Mouse (Mus musculus) midbrain, embryonic 11.5 days (tissue): ENCODE results near the gene Zfp142. TPM values are rescaled to one million over a fixed set of nuclear protein-coding genes. Genes with fewer than 3 reads are reported as not detected.
A peak's percentile ranks its signal among the peaks of the same experiment; 100 is the strongest.

Experiments used
- ATAC-seq: fragments of 200-750 bp; cut with Nextera tagmentation; 2 replicates; pipeline ENCODE4 v1.8.0; 2017; ENCODE audit warnings: moderate TSS enrichment, moderate library complexity; ENCODE audit not compliant: low FRiP score
- DNase-seq: peaks from one replicate; pipeline ENCODE4 v3.0.0; 2015; ENCODE audit warnings: low spot score; ENCODE audit errors: missing footprints
- H3K27ac ChIP-seq: fragments of 300-500 bp; sonication (generic); 2 replicates; pipeline ENCODE4 v1.5.1; 2014; ENCODE audit warnings: low read depth, low read length
- H3K27me3 ChIP-seq: fragments of 300-500 bp; sonication (generic); 2 replicates; pipeline ENCODE4 v1.6.1; 2014; ENCODE audit warnings: mild to moderate bottlenecking, low read length, moderate library complexity, mixed read lengths; ENCODE audit not compliant: control insufficient read depth, insufficient read depth
- H3K36me3 ChIP-seq: fragments of 300-500 bp; sonication (generic); 2 replicates; pipeline ENCODE4 v1.6.1; 2014; ENCODE audit warnings: mild to moderate bottlenecking, low read length, moderate library complexity, mixed read lengths; ENCODE audit not compliant: control insufficient read depth, insufficient read depth
- H3K4me1 ChIP-seq: fragments of 300-500 bp; sonication (generic); 2 replicates; pipeline ENCODE4 v1.6.1; 2014; ENCODE audit warnings: low read length; ENCODE audit not compliant: control insufficient read depth, insufficient read depth
- H3K4me2 ChIP-seq: fragments of 300-500 bp; sonication (generic); 2 replicates; pipeline ENCODE4 v1.6.1; 2014; ENCODE audit warnings: mild to moderate bottlenecking, moderate library complexity
- H3K4me3 ChIP-seq: fragments of 300-500 bp; sonication (generic); 2 replicates; pipeline ENCODE4 v1.5.1; 2014; ENCODE audit warnings: low read depth, low read length
- H3K9ac ChIP-seq: fragments of 300-500 bp; sonication (generic); 2 replicates; pipeline ENCODE4 v1.6.1; 2014; ENCODE audit warnings: low read length
- H3K9me3 ChIP-seq: fragments of 300-500 bp; sonication (generic); 2 replicates; pipeline ENCODE4 v1.6.1; 2016; ENCODE audit warnings: low read length; ENCODE audit not compliant: control insufficient read depth
- WGBS: fragments of 180-500 bp; shearing (Covaris S2); extraction: QIAGEN DNeasy Blood & Tissue Kit; methylation state at CpG from one replicate; pipeline ENCODE4 v1.1.7; 2014; 5-methylcytosine and 5-hydroxymethylcytosine counted together
- polyA plus RNA-seq: library from polyadenylated mRNA; unstranded; fragments of >200 nt; fragmentation: Nextera tagmentation; extraction: Ambion mirVana; gene quantifications from 2 replicates; pipeline ENCODE4 v1.2.1, GENCODE M21; 2014

Zfp142 gene
- polyA plus RNA-seq, 1 experiment from 2014 or later: 8.3 TPM

DNA sequence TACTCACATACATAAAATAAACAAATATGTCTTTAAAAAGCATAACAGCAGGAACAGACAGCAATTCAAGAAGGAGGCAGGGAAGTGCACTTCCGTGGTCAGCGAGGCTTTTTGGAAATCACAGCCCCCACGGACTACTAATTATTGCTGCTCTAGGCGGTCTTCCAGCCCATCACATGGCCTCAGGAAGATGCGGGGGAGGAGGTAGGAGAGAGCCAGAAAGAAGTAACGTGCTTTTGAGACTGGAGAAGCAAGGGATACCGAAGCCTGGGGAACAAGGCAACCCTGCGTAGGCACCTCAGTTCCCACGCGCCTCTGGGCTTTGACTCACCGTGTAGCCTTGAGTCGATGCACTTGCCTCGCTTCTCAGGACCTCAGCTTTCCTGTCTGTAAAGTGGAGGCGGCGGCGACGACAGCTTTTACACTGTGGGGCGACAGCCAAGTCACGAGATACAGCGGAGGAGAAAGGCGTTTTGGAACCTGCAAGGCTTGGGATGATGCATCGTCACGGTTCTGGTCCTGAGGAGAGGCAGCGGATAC lies 743 bp downstream of the Zfp142 start:
- Histone ChIP-seq H3K4me3 (peak overlapping the region; percentile 82), H3K4me2 (peak overlapping the region; percentile 67), H3K36me3 (peaks cover 5% of the 10 kb centered on the region; the same call in 1 of the 2 replicates), H3K4me1 (peaks cover 18% of the 10 kb centered on the region), H3K9me3 (no peaks in the 10 kb centered on the region), H3K27me3 (no peaks in the 10 kb centered on the region), H3K9ac (peak overlapping the region; percentile 80), H3K27ac (0 out of 2 replicates have a peak overlapping the region, but pooled peaks have one; percentile 52)
- ATAC-seq (peak; percentile 8; the same call in 1 of the 2 replicates), DNase-seq (no peak)
- WGBS: under 1% methylated on average over 24 of the region's 24 CpGs

DNA sequence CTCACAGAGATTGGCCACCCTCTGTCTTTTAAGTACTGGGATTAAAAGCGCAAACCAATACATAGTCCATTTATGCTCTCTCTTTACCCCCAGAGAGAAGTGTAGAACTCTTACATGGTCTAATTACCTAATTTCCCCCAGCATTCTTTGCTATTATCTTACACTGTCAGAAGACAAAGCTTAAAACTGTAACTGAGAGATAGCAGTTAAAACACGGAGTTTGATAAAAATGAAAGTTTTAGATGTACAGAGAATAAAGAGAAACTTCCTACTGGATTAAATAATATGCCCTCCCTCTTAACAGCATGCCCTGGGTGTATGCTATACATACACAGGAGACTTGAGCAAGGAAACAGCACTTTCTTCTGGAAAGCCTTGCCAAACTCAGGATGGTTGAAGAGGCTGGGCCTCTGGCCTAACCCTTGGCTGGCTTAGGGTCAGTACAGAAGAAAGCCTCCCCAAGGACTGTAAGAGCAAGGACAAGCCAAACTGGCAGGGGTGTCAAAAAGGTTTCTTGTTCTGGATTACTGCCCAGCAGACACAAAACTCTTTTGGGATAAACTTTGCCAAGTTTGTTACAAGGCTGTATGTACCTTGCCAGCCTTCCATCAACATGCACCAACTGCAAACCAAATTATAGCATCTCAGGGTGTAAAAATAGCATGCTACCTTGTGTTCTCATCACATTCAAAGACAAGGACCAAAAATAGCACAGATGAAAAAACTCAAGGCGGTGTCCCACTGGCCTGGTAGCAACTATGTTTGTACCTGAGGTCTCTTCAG lies 3.2 kb downstream of the Zfp142 start:
- Histone ChIP-seq H3K36me3 (no peaks in the 10 kb centered on the region), H3K9ac (no peak overlapping the region)

DNA sequence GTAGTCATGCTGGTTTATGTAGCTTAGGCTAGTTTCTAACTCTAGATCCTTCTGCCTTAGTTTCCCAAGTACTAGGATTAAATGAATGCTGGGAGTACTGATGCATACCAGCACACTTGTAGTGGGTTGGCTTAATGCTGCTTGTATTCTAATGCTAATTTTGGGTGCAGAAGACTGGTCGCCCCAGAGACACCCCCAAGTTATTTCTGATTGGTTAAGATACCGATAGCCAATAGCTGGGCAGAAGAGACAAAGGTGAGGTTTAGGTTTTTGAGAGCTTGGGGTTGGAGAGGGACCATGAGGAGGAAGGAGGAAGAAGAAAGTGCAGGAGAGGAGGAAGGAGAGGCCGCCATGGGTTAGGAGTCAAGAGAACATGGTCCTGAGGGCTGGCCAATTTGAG lies 5.4 kb downstream of the Zfp142 start:
- no peaks in the 10 kb centered on the region for H3K9me3 ChIP-seq
- ATAC-seq (no peak), DNase-seq (peak; percentile 6)
- no peak overlapping the region for H3K4me3 ChIP-seq
- H3K27me3 ChIP-seq: no peaks in the 10 kb centered on the region
- no peak overlapping the region for H3K9ac ChIP-seq
- peaks cover 11% of the 10 kb centered on the region for H3K4me1 ChIP-seq
- no peak overlapping the region for H3K27ac ChIP-seq
- 73% methylated on average over 3 of the region's 3 CpGs for WGBS
- H3K36me3 ChIP-seq: peaks cover 9% of the 10 kb centered on the region; the same call in 1 of the 2 replicates
- H3K4me2 ChIP-seq: no peak overlapping the region

More for the DNA sequence above, 3.2 kb downstream of the Zfp142 start:
- no peaks in the 10 kb centered on the region for H3K27me3 ChIP-seq
- no peaks in the 10 kb centered on the region for H3K9me3 ChIP-seq
- H3K27ac ChIP-seq: no peak overlapping the region
- no peak overlapping the region for H3K4me3 ChIP-seq
- H3K4me2 ChIP-seq: no peak overlapping the region
- DNase-seq (peak; percentile 39), ATAC-seq (no peak)
- peaks cover 18% of the 10 kb centered on the region for H3K4me1 ChIP-seq
- 92% methylated on average over 3 of the region's 3 CpGs for WGBS

- ATAC-seq: no peak
- H3K27me3 ChIP-seq: no peaks in the 10 kb centered on the region
- peak; percentile 59 for DNase-seq
- WGBS: 92% methylated on average over 29 of the region's 29 CpGs
- no peak overlapping the region for H3K4me3 ChIP-seq
- H3K9ac ChIP-seq: no peak overlapping the region
- no peaks in the 10 kb centered on the region for H3K4me1 ChIP-seq
- no peak overlapping the region for H3K4me2 ChIP-seq
- H3K9me3 ChIP-seq: no peaks in the 10 kb centered on the region
- H3K27ac ChIP-seq: no peak overlapping the region
- peaks cover 39% of the 10 kb centered on the region for H3K36me3 ChIP-seq
Observed at GRCm38 (mm10) chr1:74569739-74570719, 18.0 kb downstream of the Zfp142 start.

GRCm38 (mm10) chr1:74565834-74566233 lies 22.2 kb downstream of the Zfp142 start:
- 61% methylated on average over 6 of the region's 6 CpGs for WGBS
- H3K27me3 ChIP-seq: no peaks in the 10 kb centered on the region
- no peak for ATAC-seq

DNA sequence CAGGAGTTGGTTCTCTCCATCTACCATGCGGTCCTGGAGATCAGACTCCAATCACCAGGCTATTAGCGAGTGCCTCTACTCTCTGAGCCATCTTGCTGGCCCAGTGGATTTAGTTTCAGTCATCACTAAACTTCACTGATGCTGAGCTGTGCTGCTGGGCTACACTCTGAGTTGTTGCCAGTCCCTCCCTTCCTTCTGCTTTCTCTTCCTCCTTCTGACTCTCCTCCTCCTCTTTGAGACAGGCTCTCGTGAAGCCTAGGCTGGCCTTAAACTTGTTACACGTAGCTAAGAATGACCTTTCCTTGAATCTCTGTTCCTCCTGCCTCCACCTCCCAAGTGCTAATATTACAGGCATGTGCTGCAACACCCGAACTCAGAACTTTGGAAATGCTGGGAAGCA lies 29.0 kb downstream of the Zfp142 start:
- H3K9me3 ChIP-seq: no peaks in the 10 kb centered on the region
- 82% methylated on average over 5 of the region's 5 CpGs for WGBS
- no peak overlapping the region for H3K27ac ChIP-seq
- H3K9ac ChIP-seq: no peak overlapping the region
- ATAC-seq (no peak), DNase-seq (peak; percentile 80)
- H3K36me3 ChIP-seq: no peaks in the 10 kb centered on the region; the same call in 1 of the 2 replicates
- no peaks in the 10 kb centered on the region for H3K27me3 ChIP-seq
- no peak overlapping the region for H3K4me3 ChIP-seq
- H3K4me2 ChIP-seq: no peak overlapping the region
- no peaks in the 10 kb centered on the region for H3K4me1 ChIP-seq

More at GRCm38 (mm10) chr1:74565834-74566233, 22.2 kb downstream of the Zfp142 start:
- Histone ChIP-seq H3K9ac (no peak overlapping the region), H3K4me3 (no peak overlapping the region), H3K9me3 (no peaks in the 10 kb centered on the region), H3K36me3 (peaks cover 37% of the 10 kb centered on the region), H3K27ac (no peak overlapping the region), H3K4me2 (no peak overlapping the region), H3K4me1 (no peaks in the 10 kb centered on the region)
- peak; percentile 54 for DNase-seq

DNA sequence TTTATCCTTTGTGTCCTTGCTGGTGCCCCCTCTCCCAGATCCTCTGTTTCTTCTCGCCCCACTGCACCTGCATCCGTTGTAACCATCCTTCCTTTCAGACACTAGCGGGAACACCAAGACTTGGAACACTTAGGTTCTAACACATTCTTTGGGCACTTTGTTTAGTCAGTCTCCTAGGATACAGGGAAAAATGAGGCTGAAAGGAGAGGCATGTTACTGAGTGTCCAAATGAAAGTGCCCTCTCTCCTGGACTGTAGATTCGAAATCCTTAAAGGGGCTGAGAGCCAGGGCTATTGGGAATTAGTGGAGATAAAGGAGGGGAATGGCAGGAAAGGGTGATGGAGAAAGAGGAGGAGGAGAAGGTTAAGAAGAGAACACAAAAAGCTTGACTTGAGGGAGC lies 43.9 kb downstream of the Zfp142 start, which contains the start of gene Usp37:
Gene Usp37, minus strand, starts transcription at position 101 of the 400 bp plus-strand sequence.
- H3K27me3 ChIP-seq: no peaks in the 10 kb centered on the region
- no peaks in the 10 kb centered on the region for H3K9me3 ChIP-seq
- DNase-seq: no peak
- H3K9ac ChIP-seq: no peak within 1 kb of the TSS
- 23% methylated on average over 4 of the region's 4 CpGs for WGBS
- ATAC-seq: no peak
- H3K4me1 ChIP-seq: peaks cover 7% of the 10 kb centered on the region; the same call in 1 of the 2 replicates
- H3K4me3 ChIP-seq: no peak within 1 kb of the TSS
- no peak within 1 kb of the TSS for H3K27ac ChIP-seq
- H3K36me3 ChIP-seq: no peaks in the 10 kb centered on the region
- H3K4me2 ChIP-seq: no peak within 1 kb of the TSS

DNA sequence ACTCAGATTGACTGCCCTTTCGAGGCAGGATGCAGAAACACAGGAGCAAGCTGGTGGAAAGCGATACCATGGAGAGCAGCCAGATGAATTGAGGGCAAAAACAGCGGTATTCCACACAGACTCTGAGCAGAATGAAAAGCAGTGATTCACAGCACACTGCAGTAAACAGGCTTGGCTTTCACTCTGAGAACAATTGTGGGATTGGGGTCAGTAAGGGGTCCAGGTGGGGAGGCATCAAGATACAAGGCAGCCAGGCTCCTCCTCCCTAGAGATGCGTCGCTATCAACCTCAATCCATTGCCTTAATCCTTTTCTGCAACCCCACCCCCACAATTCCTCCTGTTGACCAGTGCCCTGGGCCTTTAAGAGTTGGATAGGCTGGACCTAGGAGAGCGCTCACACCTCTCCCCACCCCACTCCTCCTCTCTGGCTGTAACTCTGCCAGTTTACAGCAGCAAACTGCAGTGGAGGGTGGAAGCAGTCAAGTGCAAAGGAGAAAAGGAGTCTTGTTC lies 45.5 kb downstream of the Zfp142 start, which contains the start of gene Plcd4:
Gene Plcd4, plus strand, starts transcription at position 438 of the 511 bp plus-strand sequence.
- Histone ChIP-seq H3K27me3 (no peaks in the 10 kb centered on the region), H3K4me1 (peaks cover 7% of the 10 kb centered on the region; the same call in 1 of the 2 replicates), H3K27ac (no peak within 1 kb of the TSS), H3K4me3 (no peak within 1 kb of the TSS), H3K4me2 (peak within 1 kb of the TSS; percentile 18; the same call in 1 of the 2 replicates), H3K36me3 (no peaks in the 10 kb centered on the region), H3K9ac (peak within 1 kb of the TSS; percentile 25), H3K9me3 (no peaks in the 10 kb centered on the region)
- 4% methylated on average over 6 of the region's 6 CpGs for WGBS
- ATAC-seq (no peak), DNase-seq (peak; percentile 88)
